Mouse (Mus musculus) gastrocnemius, postnatal 36 days (tissue): ENCODE measurements around the gene Rabgap1l. TPM values are rescaled to one million over a fixed set of nuclear protein-coding genes. Genes with fewer than 3 reads are reported as not detected.

Experiments used
- DNase-seq, 2 experiments: peaks; one replicate each; pipeline ENCODE4 v3.0.0; 2022
- intact Hi-C: fragments of 180-260 bp; cut with DNase I; formaldehyde crosslinking; loops from one replicate; pipeline ENCODE4 v1.15.1; 2025
- total RNA-seq, 2 experiments: library from RNA; stranded (reverse); gene quantifications; 2 replicates each; pipeline ENCODE4 v1.2.3; 2021

The Rabgap1l gene
- total RNA-seq, 2 experiments from 2014 or later = 9.1 to 11.7 TPM

DNA sequence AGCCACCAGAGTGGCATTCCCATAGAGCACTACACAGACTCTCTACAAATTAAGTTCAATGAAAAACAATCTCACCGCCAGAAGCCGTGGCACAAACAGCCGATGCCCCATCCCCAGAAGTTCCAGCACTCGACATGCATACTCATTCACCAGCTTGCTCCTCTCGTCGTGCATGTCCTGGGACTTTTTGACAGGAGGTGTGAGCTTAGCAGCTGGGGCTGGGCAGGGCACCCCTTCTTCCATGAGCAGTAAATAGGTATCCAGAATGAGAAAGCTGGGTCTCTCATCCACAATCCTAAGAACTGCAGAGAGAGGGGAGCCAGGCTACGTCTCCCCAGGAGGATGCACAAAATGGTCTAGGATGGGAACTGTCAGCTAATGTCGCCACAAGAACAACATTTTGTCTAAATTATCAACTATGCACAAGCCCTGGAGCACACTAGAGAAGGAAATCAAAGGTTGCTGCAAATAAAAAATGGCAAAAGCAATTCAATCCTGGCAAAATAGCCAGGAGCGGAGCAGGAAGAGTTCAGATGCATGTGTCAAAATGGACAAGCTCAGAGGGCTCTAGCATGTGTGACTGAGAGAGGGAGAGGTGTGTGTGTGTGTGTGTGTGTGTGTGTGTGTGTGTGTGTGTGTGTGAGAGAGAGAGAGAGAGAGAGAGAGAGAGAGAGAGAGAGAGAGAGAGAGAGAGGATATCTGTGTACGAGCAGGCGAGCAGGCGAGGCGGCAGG, 441.7 kb downstream of the Rabgap1l start:
- no peak for DNase-seq
- intact Hi-C loops = no loop called here

DNA sequence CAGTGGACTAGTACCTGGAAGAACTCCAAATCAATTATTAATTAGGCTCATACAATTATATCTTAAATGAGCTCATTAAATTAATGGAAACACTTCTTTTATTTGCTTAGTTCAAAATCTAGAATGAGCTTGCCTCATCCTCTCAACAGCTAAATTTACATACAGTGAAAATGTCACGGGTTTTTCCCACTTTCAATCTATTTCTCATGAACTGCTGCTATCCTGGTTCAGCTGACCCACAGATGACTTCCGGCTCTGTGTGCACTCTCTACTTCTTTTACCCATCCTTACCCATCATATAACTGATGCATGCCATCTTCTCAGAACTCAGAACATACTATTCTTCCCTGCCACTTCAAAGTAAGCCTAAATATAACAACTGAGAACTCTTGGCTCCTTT, 452.4 kb downstream of the Rabgap1l start:
- intact Hi-C loops = no loop called here
- DNase-seq = no peak

DNA sequence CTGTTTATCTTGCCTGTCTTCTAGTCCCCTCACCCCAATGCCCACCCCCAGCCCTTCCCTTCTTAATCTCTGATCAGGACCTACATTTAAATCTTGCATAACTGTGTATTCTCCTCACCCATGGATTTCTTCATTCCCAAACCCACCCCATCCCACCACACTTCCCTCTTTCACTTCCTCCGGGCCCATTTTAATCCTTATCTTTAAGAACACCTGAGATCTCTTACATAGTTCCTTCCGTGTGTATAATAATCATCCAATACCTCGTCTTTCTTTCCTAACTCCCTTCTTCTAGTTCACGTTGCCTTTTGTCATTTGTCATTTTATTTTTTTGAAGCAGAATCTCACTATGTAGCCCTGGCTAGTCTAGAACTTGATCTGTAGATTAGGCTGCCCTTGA, 453.6 kb downstream of the Rabgap1l start:
- DNase-seq = no peak
- intact Hi-C loops = no loop called here

DNA sequence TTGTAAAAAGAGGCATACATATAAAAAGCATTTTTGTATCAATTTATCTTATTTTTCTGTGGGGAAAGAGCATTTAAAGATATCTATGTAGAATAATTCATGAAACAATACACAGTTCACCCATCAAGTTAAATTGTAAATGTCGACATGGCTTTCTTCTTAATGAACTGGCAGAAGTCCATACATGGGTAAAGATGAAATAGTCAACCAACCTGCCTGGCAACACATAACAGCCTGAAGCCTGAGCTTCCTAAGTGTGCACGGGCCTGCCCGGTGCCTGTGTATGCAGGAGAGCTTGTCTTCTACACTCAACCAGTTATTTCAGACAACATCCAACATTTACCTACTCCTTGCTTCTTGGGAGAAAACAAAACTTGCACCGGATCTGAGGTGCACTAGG, 458.2 kb downstream of the Rabgap1l start:
- DNase-seq = no peak
- intact Hi-C loops = no loop called here

DNA sequence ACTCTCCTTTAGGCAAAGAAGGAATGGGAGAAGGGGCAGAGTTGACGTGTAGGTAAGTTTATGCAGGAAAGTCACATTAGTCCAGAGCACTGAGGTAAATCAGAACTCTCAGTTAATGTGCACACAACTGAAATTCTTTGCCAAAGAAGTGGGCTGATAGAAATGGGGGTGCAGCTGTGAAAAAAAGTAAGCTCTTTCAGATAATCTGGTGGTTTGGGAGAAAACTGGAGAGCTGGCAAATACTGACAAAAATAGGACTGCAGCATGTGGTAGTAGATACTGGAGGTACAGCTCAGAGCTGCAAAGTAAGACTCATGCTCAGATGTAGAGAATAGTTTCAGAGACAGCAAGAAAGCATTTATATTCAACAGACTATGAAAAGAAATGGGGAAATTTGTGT, 462.2 kb downstream of the Rabgap1l start:
- intact Hi-C loops = no loop called here
- DNase-seq = no peak

DNA sequence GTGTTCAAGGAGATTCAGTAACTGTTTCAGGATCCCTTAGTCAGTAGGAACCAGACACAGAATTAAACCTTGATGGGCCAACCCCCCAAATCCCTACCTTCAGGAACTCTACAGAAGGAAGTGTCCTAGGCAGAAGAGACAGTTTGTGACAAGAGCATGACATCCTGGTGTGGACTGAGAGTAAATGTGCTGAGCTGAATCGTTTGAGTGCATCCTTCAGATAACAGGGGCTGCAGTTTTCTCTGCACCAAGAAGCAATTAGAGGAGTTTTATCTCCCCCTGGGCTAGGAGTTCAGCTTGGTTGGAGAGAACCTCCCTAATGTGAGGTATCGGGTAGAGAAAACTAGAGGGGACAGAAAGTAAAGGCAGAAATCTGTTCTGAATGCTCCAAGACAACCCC, 462.8 kb downstream of the Rabgap1l start:
- no peak for DNase-seq
- intact Hi-C loops = no loop called here

DNA sequence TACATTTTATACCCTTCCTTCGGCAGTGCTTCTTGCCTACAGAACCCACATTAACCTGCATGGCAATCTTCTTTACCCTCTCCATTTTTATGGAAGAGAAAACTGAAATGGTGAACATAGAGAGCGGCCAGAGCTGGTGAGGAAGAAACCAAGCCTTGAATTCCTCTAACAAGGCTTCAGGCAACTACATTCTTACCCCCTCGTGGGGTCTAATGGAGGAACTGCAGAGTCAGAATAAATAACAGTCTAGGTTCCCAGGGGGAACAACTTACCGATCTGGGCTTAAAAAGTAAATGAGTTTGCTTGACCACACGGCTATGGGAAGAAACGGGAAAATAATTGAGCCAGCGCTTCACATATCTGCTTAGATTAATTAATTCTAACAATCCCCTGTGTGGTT, 463.2 kb downstream of the Rabgap1l start:
- DNase-seq = no peak
- intact Hi-C loops = no loop called here

DNA sequence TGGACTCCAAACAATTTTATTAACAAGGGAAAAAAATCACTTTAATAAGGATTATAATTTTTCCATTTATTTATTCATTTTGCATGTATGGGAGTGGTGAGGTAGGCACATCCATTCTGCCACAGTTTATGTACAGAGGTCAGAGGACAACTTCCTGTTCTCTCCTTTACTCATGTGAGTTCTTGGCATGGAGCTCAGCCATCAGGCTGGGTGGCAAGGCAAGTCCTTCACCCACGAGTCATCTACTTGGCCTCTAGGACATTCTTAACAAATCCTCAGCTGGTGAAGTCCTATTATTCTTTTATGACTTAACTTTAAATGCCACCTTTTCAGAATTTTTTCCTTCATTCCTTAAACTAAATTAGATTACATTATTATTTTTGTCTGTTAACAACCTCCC, 465.5 kb downstream of the Rabgap1l start:
- no peak for DNase-seq
- intact Hi-C loops = no loop called here

DNA sequence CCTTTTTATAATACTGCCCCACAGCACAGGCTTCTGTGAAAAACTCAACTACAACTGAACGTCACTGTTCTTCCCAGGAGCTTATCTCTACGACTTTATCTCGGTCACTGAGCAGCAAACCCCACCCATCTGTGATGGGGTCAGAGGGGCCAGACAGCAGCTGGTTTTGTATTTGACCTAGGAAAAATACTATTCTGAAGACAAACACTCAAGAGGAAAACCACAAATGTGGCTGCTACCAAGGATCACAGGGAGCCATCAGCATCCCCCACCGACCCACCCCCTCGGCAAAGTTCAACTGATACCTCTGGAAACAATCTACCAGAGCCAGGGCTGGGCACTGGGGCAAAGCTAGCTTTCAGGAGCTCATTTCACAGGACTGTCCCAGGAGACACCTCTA, 467.5 kb downstream of the Rabgap1l start:
- intact Hi-C loops = no loop called here
- DNase-seq = no peak

DNA sequence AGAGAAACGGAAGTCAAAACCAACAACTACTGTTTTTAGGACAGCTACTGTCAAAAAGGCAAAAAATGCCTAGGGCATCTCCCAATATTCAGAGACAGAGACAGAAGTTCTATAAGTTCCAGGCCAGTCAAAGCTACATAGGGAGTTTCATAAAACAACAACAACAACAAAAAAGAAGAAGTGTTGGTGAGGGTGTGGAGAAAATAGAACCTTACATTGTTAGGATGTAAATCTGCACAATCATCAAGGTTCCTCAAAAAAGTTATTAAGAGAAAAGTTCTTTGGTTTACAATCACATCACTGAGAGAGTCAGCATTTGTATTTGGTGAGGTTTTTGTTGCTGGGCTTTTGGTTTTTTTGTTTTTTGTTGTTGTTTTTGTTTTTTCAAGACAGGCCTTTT, 472.3 kb downstream of the Rabgap1l start:
- DNase-seq = no peak
- intact Hi-C loops = no loop called here

DNA sequence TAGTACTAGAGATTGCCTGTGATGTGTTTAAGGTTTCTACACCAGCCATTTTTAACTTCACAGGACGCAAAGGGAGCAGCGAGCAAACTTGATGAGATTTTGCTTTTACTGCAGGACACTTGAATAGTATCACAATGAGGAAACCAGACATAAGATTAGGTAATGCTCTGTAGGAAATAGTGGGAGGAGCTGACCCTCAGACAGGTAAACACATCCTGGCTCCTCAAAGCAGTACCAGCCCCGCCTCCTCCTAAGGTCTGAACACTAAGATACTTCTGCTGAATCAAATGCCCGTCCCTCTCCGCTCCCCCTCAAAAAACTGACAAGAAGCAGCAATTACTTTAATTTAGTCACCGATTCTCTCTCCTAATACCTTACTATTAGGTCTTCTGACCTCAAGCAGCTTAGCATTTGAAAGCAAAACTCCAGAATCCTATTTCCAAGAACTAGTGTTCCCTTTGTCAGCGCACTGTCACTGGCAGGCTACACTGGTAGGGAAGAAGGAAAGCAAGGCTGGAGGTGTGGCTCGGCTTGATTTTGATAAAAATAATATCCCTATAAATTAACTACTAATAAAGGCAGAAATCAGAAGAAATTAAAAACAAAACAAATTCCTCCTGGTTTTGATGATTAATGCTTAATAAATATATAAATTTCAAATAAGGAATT, 474.8 kb downstream of the Rabgap1l start:
- intact Hi-C loops = no loop called here
- no peak for DNase-seq

DNA sequence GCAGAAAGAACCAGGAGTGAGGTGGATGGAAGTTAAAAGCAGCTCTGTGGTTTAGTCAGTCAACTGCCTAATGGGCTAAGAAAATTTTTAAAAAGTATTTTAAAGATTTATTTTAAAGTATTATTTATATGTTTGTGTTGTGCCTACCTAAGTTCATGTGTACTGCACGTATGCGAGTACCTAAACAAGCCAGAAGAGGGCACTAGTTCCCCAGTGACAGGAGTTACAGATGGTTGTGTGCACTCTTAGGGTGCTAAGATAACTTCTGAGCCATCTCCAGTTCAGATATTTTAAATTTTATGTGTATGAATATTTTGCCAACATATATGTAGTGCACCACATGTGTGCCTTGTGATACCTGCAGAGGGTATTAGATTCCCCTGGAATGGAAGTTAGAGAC, 476.8 kb downstream of the Rabgap1l start:
- no peak for DNase-seq
- intact Hi-C loops = no loop called here

DNA sequence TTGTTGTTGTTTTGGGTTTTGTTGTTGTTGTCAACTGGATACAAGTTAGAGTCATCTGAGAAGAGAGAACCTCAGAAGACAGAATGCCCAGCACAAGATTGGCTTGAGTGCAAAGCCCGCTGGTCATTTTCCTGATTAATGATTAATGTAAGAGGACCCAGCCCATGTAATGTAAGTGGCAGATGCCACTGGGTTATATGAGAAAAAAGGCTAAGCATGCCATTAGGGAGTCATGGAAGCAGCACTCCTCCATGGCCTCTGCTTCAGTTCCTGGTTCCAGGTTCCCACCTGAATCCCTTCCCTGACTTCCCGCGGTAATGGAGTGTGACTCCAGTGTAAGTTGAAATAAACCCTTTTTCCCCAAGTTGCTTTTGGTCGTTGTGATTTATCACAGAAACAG, 480.4 kb downstream of the Rabgap1l start:
- intact Hi-C loops = no loop called here
- DNase-seq = no peak

DNA sequence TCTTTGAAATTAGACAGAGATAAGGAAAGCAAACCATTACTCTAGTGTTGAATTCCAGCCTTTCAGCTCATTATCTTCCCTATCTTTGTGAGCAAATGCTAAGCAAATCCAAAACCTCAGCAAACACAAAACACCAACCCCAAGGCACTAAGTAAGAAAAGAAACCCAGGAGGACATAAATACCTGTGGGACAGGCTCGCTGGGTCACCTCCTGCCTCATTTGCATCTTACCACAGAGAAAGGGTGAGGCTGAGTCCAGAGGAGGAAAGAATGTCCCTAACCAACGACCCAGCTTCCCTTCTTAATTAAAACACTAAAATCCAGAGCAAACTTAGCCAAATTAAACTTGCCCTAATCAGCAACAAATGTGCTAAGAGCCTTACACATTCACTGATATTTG, 481.1 kb downstream of the Rabgap1l start:
- DNase-seq = no peak
- intact Hi-C loops = no loop called here

DNA sequence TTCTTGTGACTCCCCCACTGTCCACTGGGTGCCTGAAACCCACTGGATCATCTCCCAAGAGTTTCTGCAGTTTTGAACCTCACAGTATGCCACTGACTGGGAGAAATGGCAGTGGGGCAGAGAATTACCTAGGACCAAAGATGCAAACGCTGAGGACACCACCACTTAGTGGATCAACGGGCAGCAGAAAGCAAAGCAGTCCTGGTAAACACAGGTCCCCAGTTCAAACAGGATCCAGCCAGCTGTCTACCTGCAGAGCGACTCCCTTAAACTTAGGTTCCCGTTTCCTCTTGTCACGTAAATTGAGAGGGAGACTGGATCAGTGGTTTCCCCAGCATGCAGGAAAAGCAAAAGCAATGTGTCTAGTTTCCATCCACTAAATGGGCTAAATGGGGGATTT, 483.1 kb downstream of the Rabgap1l start:
- intact Hi-C loops = no loop called here
- DNase-seq = no peak

DNA sequence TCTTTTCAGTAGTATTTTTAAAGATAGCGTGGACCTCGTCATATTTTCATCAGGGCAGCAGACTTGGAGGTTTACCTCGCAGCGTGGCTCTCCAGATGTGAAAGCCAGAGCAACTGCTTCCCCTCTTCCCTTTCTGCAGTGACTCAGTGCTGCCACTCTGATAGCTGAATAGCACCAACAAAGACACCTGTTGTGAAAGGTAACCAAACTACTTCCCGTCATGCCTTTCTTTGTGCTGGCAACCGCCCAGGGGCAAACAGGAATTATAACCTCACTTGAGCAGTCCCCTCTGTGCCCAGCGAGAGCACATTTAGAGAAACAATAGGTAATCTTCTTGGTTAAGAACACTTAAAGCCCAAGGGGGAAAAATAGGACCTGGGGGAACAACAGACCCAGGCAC, 484.0 kb downstream of the Rabgap1l start:
- no peak for DNase-seq
- intact Hi-C loops = no loop called here

DNA sequence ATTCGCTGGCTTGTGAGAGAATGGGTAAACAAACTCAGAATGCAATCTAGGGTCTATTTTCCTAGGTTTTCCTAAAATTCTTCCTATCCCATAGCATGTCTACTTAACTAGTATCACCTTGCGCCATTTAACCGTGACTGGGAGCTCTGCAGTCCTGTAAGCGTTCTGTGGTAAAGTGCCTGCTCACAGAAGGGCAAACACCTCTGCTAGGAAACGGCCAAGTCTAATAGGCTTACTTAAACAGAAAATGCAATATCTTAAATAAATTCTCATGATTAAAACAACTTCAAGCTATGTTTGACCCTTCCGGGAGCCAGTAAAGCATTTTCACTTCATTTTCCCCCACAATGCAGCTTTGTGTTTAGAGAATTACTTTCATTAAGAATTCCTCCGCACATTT, 484.5 kb downstream of the Rabgap1l start:
- DNase-seq = no peak
- intact Hi-C loops = no loop called here

DNA sequence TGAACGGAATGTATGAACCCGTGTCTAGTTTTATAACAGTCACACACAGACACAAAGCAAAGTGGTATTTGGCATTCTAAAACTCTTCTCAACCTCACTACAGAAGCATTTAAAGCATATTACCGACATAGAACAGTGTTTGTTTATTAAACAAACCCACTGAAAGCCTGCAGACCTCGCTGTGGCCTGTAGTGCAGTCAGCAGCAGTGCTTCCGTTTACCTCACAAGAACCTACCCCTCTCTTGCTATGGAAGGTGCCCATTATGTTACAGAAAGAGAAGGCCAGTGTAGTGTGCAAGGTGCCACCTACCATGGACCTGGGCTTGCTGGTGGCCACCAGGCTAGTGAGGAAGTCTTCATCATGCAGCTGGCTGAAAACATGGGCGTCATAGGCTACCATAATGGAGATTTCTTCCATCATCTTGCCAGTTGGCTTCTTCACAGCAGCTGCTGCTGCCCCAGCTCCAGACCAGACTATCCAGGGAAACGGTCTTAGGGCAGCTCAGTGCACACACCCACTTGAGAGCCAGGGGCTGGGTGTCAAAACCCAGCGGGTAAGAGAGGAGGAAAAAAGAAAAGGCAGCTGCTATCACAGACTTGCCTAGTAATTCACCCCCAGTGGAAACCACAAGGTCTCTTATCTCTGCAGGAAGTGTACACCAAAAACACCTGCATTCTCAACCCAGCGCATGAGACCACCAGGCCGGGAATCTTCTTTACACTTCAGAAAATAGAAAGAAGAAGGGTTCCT, 486.0 kb downstream of the Rabgap1l start:
- intact Hi-C loops = no loop called here
- no peak for DNase-seq

DNA sequence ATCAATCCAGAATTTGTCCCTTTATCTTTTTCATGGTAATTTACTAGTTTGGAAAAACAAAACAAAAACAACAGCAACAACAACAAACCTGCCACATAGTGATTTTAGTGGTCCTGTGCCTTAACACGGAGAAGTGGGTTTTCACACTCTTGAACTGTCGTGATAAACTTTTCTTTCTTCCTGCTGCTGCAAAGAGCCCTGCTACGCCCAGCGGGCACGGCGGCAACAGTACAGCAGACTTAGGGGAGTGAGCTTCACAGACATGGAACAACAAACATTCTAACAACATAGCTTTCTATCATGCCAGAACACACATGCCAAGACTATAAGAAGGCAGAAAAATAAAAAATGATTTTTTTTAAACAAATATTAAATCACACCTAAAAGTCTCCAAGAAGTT, 486.7 kb downstream of the Rabgap1l start:
- DNase-seq = no peak
- intact Hi-C loops = no loop called here

DNA sequence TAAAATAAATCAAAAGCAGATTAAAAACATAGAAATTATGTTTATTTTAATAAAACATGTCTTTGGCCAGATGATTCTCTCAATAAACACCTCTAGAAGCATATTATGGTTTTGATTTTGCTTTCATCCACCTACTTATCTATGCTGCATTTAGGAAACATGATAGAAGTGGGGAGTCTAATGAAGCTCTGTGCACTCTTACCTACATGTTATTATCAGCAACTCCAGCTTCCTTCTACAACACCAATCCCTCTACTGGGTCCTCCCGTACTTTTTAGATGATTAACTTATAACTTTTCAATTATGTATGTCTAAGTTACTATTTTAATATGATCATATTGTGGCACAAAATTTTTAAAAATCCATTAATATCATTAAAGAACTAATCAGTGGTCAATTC, 487.2 kb downstream of the Rabgap1l start:
- intact Hi-C loops = no loop called here
- DNase-seq = no peak

DNA sequence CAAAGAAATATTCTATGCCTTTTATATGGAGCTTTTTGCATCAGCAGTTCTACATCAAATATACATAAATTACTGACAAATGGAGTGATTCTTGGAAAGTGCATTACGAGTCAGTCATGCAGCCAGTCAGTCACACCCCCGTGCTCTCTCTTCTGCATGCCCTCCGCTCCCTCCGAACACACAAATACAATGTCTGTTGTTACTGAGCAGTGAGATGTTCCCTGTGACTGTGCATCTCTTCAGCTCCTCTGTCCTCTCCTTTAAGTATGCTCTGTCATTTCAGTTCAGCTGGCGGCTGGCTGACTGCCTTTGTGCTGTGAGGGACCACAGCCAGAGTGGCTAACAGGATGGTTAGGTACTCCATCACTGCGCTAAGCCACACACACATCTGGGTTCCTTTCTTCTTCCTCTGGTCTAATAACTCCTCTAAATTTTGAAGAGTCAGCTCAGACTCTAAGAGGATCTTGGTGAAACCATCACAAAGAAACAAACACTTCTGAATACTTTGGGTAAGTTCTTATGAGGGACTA, 488.0 kb downstream of the Rabgap1l start:
- intact Hi-C loops = no loop called here
- DNase-seq = no peak

DNA sequence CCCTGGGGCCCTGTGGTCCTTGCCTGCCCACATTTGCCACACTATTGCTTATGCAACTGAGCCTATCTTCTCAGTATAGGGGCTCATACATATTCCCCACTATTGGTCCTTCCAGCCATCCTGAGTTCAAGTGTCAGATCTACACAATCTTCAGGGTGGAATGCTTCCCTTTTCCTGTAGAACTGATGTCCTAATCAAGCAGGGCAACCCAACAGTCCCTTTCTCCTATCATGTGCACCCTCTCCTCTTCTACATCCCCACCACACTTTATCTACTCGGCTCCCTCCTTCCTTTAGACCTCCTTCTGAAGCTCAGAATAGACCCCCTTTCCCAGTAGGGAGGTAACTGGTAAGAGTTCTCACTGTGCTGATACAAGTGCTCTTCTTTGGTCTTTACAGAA, 490.7 kb downstream of the Rabgap1l start:
- intact Hi-C loops = no loop called here

More for the DNA sequence above, 490.7 kb downstream of the Rabgap1l start:
- no peak for DNase-seq
